Mouse (Mus musculus): ENCODE data around the gene Tmem220.

DNA sequence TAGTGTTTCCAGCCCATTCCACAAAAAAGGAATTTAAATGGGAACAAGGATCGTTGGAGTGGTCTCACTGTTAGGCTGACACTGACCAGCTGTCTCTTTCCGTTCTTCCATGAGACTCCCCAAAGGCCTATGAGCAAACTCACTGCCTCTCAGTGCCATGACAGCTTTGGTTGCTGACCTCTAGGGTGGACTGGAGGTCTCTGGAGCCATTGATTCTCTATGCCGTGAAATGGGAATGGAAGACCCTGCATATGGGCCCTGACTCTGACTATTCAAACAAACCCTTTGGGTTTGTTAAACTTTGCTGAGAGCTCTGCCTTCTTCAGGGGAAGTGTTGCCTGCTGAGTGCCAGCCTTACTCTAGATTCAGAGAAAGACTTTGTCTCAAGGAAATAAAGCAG, 42.8 kb downstream of the Tmem220 start:
- no peak for TF ChIP-seq CTCF (IDR thresholded peaks at IDR 0.05; ENCODE audit: borderline replicate concordance, extremely low read depth, insufficient read depth, insufficient read length)
- TF ChIP-seq POLR2A (IDR thresholded peaks at IDR 0.05; ENCODE audit: borderline replicate concordance, extremely low read depth, insufficient read depth, insufficient read length, poor library complexity, severe bottlenecking) = no peak
